Mouse (Mus musculus): ENCODE measurements around the gene Dnali1.
A peak's percentile ranks its signal among the peaks of the same experiment; 100 is the strongest.

Dnali1 gene

DNA sequence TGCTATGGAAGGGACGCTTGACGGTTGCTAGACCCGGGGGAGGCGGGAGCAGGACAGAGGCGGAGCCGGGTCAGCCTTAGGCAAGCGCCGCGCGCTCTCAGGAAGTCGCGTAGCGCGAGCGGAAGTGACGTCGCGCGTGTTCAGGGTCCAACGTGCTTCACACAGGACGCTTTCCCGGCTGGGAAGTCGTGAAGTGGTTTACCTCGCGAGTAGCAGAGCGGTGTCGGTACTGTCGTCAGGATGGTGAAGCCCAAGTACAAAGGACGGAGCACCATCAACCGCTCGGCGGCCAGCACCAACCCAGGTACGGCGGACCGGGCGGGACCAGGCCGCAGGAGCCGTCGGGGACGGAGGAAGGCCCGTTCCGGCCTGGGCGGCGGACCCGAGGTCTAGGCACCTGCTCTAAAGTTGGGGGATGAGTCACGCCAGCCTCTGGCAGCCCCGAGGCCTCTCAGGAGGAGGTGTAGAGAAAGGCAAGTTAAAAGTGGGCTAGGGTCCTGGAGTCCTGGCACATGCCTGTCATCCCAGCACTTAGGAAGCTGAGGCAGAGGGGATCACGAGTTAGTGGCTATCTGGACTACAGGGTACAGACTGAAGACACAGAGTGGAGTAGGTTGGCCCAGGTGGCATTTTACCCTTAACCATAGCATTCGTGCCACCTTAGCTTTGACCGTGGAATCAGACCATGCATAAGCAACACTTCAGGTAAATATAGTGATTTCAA is 35.5 kb downstream of the Dnali1 start:
- DNase-seq, result peak; percentile 90

DNA sequence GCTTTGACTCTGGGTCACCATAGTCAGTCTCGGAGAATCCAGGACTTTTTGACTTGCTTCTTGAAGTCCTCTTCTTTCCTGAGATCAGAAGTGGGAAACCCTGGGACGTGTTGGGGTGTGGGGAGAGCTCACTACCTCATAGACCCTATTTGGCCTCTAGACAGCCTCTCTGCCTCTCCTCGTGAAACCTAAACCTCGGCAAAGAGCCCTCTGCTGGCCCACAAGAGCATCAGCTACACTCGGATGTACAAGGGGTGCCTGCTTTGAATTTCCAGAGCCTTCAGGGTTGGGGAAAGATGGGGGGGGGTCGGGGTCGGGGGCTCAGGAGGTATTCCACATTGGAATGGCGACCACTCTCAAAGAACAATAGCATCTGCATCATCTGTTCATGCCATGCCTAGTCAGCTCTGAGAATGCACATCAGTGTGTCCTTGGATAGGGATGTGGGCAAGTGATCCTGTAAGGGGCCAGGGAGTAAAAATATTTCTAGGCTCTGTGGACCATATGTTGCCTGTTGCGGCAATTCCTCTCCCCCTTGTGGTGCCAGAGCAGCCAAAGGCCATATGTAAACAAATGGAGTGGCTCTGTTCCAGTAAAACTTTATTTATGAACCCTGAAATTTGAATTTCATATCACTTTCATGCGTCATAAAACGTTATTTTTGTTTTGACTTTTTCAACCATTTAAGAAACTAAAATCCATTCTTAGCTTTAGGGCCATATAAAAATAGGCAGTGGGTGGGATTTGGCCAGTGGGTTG is 44.5 kb downstream of the Dnali1 start:
- DNase-seq, result no peak

GRCm38 (mm10) chr4:125017431-125017830 is 48.1 kb downstream of the Dnali1 start:
- DNase-seq, result no peak

DNA sequence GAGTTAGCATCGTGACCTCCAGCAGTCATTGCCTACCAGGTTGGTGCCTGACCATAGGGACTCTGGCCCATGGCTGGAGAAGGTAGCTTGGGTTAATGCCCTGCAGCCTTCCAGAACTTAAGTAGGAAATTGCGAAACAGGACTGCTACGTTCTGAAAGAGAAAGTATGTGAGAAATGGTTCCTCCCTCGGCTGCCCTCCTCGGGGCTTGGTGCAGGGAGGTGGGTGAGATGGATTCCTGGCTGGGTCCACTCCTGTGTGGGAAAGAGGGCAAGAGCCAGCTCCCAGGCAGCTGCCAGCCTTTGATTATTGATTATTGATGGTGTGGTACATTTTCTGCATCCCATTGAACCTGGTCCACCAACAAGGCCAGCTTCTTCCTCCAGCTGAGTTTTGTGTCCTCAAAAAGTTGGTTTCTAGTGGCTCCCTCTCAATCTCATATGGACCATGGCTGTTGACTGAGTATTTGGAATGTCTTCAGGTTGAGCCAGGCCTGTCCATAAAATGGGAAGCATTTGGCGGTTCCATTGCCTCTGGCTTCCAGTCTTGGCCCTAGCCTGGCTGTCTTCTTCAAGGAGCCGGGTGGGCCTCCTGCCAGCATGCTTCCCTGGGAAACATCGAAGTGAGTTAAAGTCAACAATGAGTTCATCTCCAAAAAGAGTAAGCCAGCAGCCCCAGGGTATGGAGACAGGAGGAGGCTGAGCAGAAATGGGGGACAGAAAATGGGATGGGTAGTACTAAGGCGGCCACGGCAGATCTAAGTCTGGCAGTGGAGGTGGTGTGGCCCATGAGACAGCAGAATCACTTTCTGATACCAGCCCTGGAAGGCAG is 49.5 kb downstream of the Dnali1 start, which contains the start of gene Gnl2:
Gene Gnl2 (plus strand): TSS at position 780 of the 830 bp plus-strand sequence.
- DNase-seq, result no peak

- DNase-seq, result no peak
Observed at GRCm38 (mm10) chr4:125008712-125009111, 56.8 kb downstream of the Dnali1 start.

DNA sequence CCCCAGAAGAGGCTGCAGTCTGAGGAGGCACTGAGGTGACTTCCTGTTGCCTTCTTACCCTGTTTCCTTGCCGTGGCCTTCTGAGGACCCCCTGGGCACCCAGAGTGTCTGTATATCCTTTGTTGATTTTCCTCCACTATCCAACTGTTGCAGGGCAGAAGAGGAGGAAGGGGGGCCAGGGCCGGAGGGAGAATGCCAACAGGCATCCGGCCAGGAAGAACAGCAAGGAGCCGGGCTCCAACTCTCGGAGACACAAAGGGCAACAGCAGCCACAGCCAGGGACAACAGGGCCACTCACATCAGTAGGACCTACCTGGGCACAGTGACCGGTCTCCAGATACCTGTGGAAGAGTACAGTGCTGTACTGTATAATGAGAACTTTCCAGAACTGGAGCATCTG is 57.3 kb downstream of the Dnali1 start:
- DNase-seq, result no peak

DNA sequence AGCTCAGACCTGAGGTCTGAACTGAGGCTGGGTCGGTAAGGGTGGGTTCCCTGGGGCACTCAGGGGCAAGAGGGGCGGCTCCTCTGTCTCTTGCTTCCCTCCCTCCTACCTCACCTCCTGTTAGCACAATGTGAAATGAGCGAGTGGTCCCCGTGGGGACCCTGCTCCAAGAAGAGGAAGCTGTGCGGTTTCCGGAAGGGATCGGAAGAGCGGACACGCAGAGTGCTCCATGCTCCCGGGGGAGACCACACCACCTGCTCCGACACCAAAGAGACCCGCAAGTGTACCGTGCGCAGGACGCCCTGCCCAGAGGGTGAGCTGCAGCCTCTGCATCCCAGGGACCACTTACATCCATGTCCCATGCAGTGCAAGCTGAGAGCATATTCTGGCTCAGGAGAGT is 58.0 kb downstream of the Dnali1 start:
- no peak for DNase-seq

Measured in cerebellum, adult 11-12 months (tissue).